Mouse (Mus musculus): ENCODE data around the gene C1qtnf4.

DNA sequence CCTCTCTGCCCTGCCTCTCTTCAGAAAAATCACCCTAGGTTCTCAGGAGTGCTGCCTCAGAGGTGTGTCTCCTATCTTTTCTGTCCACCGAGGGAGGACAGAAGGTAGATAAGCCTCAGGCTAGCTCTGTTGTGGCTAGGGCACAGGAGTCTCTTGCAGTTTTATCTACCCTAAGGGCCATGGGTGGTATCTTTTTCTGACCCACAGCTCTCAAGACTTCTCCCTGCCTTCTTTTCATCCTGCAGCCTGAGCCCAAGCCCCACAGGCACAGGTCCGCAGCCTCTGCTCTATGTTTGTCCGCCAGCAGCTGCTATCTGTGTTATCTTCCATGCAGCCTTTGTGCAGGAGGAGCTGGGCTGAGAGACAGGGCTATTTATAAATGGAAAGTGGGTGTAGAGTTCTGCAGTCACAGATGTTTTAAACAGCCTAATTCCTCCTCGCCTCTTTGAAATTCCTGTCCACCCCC, 15.5 kb upstream of the C1qtnf4 start:
- TF ChIP-seq POLR2A (IDR thresholded peaks at IDR 0.05; ENCODE audit: borderline replicate concordance, control insufficient read depth, low read depth, low read length) (no peak), CTCF (IDR thresholded peaks at IDR 0.05; ENCODE audit: control insufficient read depth, insufficient read depth, low read length) (no peak)

All from bone marrow, adult 2 months (tissue).